Mouse (Mus musculus) right cerebral cortex, postnatal 25 days (tissue): Measurements from ENCODE around the gene Orai3.

ENCODE experiments used
- DNase-seq: peaks from one replicate; pipeline ENCODE4 v3.0.0; 2022

Orai3 gene

DNA sequence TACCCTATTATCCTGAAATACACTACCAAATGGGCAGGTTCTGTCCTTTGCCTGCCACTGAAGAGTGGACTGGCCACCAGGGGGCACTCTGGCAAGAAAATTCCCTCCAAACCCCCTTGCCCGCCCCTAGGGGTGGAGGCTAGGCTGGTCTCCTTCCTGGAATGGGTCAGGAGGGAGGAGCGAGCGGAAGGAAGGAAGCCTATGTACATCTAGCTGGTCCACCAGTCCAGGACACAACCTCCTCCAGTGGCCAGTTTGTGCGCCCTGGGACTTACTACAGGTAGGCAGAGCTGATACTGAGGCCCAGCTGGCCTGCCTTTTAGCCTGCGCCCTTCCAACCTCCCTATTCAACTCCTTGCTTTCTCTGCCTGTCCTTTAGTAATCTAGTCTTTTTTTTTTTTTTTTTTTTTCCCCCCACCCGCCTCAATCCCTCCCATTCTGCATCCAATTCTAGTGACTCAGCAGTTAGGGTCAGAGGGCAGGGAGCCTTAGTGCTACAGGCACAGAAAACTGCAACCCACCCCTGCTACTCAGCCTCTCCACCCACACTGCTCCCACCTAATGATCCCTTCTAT is 30.9 kb downstream of the Orai3 start, which contains the start of gene Hsd3b7:
TSS of gene Hsd3b7 (plus strand) at position 170 of the 575 bp plus-strand sequence.
- DNase-seq, result peak; percentile 81

DNA sequence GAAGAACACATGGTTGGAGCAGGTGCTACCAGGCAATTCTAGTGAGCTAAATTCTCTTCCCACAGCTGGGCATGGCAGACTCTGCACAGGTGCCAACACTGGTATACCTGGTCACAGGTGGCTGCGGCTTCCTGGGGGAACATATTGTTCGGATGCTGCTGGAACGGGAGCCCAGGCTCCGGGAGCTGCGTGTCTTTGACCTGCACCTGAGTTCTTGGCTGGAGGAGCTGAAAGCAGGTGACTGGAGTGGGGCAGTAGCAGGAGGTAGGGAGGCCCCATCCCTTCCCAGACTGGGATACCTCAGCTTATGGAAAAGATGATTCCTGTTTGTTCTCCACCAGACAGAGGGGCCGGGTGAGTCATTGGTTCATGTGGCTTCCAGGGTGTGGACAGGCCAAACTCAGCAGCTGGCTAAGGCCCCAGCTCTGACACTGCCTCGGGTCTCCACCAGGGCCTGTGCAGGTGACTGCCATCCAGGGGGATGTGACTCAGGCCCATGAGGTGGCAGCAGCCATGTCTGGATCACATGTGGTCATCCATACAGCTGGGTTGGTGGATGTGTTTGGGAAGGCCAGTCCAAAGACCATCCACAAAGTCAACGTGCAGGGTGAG is 31.5 kb downstream of the Orai3 start:
- no peak for DNase-seq

GRCm38 (mm10) chr7:127802313-127802712 is 32.7 kb downstream of the Orai3 start:
- DNase-seq, result no peak

- no peak for DNase-seq
Measured at GRCm38 (mm10) chr7:127808821-127809220, 39.2 kb downstream of the Orai3 start.

DNA sequence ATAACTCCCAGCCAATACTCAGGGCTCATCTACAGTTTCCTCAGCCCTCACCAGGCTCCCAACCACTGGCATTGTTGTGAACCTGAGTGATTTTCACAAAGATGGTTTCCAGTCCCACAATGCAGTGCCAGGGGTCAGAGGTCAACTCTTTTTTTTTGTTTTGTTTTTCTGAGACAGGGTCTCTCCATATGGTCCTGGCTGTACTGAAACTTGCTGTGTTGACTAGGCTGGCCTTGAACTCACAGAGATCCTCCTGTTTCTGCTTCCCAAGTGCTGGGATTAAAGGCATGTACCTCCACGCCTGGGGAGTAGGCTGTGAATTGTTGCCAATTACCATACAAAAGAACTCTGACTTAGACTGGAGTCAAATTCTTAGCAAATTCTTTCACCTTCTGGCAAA is 40.2 kb downstream of the Orai3 start:
- DNase-seq, result no peak

- DNase-seq, result no peak
Measured at GRCm38 (mm10) chr7:127810650-127811049, 41.0 kb downstream of the Orai3 start.

DNA sequence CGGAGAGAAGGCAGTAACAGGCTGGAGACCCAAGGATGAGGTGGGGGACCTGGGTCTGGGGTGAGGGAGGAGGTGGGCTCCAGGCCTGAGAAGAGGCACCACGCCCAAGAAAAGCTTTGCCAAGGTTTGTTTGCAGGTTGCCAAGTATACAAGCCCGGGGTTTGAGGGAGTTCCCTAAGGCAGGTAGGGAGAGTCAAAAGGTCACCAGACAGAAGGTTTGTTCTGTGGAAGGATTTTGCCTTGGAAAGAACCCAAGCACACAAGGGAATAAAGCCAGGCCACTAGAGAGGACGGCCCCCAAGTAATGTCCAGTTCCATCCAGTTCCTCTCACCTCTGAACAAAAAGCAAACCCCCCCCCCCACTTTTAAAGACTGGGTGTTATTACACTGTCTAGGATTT is 41.6 kb downstream of the Orai3 start:
- DNase-seq, result no peak

DNA sequence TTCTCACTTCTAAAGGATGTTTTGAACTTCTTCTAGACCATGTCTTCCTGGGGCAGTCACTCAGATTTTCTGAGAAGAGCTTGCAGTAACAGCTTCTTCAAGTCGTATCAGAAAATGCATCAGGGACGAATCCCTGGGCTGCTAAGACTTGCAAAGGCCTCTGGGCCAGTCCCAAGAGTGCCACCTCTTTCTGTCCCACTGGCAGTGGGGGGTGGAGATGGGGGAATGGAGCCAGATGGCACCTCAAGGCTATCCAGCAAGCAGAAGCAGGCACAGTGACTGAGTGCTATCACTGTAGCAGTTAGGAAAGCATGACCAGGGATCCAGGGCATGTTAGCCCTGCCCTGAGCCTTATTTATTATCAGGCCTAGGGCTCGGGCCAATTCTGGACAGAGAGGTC is 42.7 kb downstream of the Orai3 start:
- no peak for DNase-seq

DNA sequence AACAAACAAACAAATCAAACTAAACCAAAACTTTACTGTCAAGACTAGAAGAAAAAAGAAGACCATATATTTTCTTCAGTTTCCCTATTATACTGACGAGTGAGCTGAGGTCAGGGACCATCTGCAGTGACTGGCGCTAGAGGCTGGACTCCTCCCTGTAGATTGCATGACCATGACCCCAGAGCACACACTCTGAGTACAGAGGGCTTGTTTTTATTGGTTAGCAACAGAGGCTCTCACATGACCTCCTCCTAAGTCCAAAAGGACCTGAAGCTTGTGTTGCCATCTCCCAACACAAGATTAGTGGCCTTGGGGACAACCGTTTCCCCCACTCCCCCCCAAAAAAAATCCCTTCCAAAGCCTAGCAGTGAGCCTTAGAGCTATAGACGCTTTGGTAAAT is 44.2 kb downstream of the Orai3 start:
- no peak for DNase-seq

- DNase-seq, result no peak
Measured at GRCm38 (mm10) chr7:127814241-127814921, 44.8 kb downstream of the Orai3 start.

DNA sequence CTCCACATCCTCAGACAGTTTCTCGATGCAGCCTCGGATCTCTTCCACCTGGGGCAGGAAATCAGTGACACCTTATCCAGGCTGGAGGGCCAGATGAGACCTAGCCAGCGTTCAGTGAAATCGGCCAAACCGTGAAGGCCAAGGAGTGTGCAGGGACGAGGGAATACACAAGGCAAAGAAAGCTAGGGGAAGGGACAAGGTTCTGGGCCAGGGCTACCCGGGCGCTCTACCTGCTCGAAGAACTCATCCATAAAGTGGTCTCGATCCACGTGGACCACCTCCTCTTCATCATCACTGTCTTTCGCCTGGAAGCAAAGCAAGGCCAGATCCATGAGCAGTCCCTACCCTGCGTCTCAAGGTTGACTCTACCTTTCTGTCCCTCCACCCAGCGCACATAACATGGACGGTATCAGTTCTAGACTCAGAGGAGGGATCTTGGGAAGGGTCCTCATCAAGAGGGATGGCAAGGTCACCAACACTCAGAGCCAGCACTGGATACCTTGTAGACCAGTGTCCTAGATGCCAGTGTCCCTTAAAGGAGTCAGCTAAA is 45.6 kb downstream of the Orai3 start:
- DNase-seq, result no peak

- DNase-seq, result peak; percentile 72
Measured at GRCm38 (mm10) chr7:127815954-127816821, 46.6 kb downstream of the Orai3 start.

GRCm38 (mm10) chr7:127817053-127817452 is 47.4 kb downstream of the Orai3 start:
- no peak for DNase-seq

GRCm38 (mm10) chr7:127817776-127818175 is 48.2 kb downstream of the Orai3 start:
- no peak for DNase-seq

DNA sequence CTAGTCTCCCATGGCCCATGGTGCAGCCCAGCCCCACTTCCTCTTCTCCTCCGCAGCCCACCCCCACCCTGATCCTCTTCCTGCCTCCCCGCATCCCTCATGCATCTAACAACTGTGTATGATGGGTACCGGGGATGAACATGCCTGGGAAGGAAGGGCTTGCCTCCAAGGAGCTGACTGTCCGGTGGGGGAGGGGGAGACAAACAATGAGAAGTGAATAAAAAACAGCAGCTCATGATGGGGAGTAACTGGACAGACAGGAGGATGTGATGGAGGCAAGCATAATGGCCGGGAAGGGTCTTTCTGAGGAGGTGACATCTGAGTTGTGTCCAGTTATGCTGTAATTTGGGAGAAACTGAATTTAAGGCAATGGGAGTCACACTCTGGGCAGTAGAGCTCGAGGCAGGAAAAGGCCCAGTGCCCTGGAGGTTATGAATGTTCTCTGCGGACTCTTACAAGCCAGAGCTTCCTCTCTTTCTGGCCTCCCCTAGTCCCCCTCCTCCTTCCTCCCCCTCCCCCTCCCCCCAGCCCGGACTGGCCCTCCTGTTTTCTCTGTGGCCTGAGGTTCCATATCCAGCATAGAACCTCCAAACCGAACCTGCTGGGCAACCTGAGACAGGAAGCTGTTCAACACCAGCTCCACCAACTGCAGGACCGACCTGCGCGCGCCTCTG is 51.4 kb downstream of the Orai3 start:
- no peak for DNase-seq

GRCm38 (mm10) chr7:127822494-127822893 is 52.9 kb downstream of the Orai3 start:
- DNase-seq, result no peak

DNA sequence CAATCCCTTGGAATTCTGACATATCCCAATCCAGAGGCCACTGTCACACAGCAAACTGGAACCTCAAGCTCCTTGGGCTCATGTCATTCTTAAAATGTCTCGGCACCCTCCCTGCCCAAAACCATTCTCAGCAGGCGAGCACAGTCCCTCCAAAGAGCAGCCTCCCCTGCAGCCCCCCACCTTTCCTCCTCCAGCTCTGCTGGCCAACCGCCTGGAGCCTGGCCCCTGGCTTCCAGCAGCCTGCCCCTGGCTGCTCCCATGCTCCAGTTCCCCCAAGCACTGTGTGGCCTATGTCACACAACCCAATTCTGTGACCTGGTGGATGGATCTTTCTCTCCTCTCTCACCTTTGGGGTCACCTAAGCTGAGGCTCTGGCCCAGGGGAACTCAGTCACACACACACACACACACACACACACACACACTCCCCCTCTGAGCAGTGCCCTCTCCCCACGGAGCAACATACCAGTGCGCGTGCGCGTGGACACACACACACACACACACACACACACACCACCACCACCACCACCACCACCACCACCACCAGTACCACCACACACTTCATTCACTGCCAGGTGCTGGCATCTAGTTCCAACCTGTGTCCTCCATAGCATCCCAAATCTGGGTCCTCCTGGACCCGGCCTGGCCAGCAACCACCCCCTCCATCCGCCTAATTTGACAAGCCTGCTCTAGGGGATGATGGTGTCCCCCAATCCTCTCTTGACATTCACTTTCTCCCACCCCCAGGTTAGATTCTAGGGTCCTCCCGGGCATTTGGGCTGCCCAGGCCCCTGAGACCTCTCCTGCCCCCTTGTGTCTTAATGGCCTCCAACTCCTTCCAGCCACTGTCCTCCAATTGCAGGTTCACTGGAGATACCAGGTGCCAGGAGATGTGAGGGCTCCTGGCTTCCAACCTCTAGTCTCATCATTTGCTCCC is 53.9 kb downstream of the Orai3 start:
- no peak for DNase-seq

- DNase-seq, result peak; percentile 76
Measured at GRCm38 (mm10) chr7:127824176-127824871, 54.7 kb downstream of the Orai3 start, which contains the start of the genes Stx4a and Stx1b. TSS of gene Stx4a (plus strand) at chr7:127824294. TSS of gene Stx1b (minus strand) at chr7:127824549.
